Mouse (Mus musculus) liver, embryonic 14.5 days (tissue): ENCODE measurements around the gene Cmklr1. TPM values are rescaled to one million over a fixed set of nuclear protein-coding genes. Genes with fewer than 3 reads are reported as not detected.

Experiments
- ATAC-seq: fragments of 200-750 bp; cut with Nextera tagmentation; 2 replicates; pipeline ENCODE4 v1.8.0; 2017; ENCODE audit warnings: moderate number of reproducible peaks, mild to moderate bottlenecking, moderate library complexity; ENCODE audit not compliant: insufficient read depth
- DNase-seq, 3 experiments: peaks; one replicate each; pipeline ENCODE4 v3.0.0-alpha.2; 2012 to 2013; ENCODE audit warnings: low read depth in 3 of 3, low spot score in 3 of 3
- H3K27ac ChIP-seq: fragments of 300-500 bp; sonication (generic); 2 replicates; pipeline ENCODE4 v1.5.1; 2014; ENCODE audit warnings: moderate library complexity, mild to moderate bottlenecking, control low read depth, inconsistent platforms
- H3K27me3 ChIP-seq: fragments of 300-500 bp; sonication (generic); 2 replicates; pipeline ENCODE4 v1.6.1; 2014; ENCODE audit warnings: mild to moderate bottlenecking, low read length, moderate library complexity; ENCODE audit not compliant: control insufficient read depth, insufficient read depth
- H3K36me3 ChIP-seq: fragments of 300-500 bp; sonication (generic); replicated peaks from 2 replicates; pipeline ENCODE4 v1.6.1; 2014; ENCODE audit warnings: low read depth; ENCODE audit not compliant: control insufficient read depth, insufficient read depth
- H3K4me1 ChIP-seq, 2 experiments: fragments of 200-500 bp in 1 of 2; fragments of 300-500 bp in 1 of 2; sonication (generic) in 1 of 2; replicated peaks; 2 replicates each; pipeline ENCODE4 v1.6.1; 2012 to 2014; ENCODE audit warnings: antibody characterized with exemption in 1 of 2, inconsistent platforms in 1 of 2, low read length in 1 of 2; ENCODE audit not compliant: control insufficient read depth in 2 of 2, insufficient read depth in 2 of 2
- H3K4me2 ChIP-seq: fragments of 300-500 bp; sonication (generic); 2 replicates; pipeline ENCODE4 v1.6.1; 2014; ENCODE audit warnings: low read depth, mild to moderate bottlenecking, control low read depth, moderate library complexity
- H3K4me3 ChIP-seq, 2 experiments: fragments of 200-500 bp in 1 of 2; fragments of 300-500 bp in 1 of 2; sonication (generic) in 1 of 2; 2 replicates each; pipeline ENCODE4 v1.5.1; 2012 to 2014; ENCODE audit warnings: low read depth in 2 of 2, low read length in 2 of 2, mild to moderate bottlenecking in 2 of 2, control low read depth in 1 of 2, inconsistent platforms in 1 of 2, moderate library complexity in 1 of 2; ENCODE audit not compliant: insufficient read depth in 1 of 2
- H3K9ac ChIP-seq: fragments of 300-500 bp; sonication (generic); replicated peaks from 2 replicates; pipeline ENCODE4 v1.6.1; 2014; ENCODE audit warnings: mild to moderate bottlenecking, control low read depth, moderate library complexity
- H3K9me3 ChIP-seq: fragments of 300-500 bp; sonication (generic); 2 replicates; pipeline ENCODE4 v1.6.1; 2016; ENCODE audit warnings: low read length, mixed read lengths; ENCODE audit not compliant: control insufficient read depth
- CTCF ChIP-seq: IDR thresholded peaks from 2 replicates; pipeline ENCODE4 v1.5.1; 2016; ENCODE audit warnings: antibody characterized with exemption, low read depth, control low read depth
- EP300 ChIP-seq: IDR thresholded peaks from 2 replicates; pipeline ENCODE4 v1.6.1; 2016; ENCODE audit warnings: antibody characterized with exemption, low read depth
- WGBS: fragments of 180-500 bp; shearing (Covaris S2); extraction: QIAGEN DNeasy Blood & Tissue Kit; methylation state at CpG from one replicate; pipeline ENCODE4 v1.1.7; 2014; ENCODE audit not compliant: insufficient replicate concordance; 5-methylcytosine and 5-hydroxymethylcytosine counted together
- polyA plus RNA-seq, 2 experiments: library from polyadenylated mRNA; depleted of rRNA in 1 of 2; stranded (reverse) in 1 of 2; unstranded in 1 of 2; fragments of >200 nt; fragmentation: Nextera tagmentation in 1 of 2; extraction: Ambion mirVana in 1 of 2; gene quantifications; 2 replicates each; pipeline versions ENCODE4 v1.2.1 to v1.2.3; 2012 to 2014

Cmklr1 gene
- polyA plus RNA-seq, 2 experiments = 1.4 to 1.5 TPM

DNA sequence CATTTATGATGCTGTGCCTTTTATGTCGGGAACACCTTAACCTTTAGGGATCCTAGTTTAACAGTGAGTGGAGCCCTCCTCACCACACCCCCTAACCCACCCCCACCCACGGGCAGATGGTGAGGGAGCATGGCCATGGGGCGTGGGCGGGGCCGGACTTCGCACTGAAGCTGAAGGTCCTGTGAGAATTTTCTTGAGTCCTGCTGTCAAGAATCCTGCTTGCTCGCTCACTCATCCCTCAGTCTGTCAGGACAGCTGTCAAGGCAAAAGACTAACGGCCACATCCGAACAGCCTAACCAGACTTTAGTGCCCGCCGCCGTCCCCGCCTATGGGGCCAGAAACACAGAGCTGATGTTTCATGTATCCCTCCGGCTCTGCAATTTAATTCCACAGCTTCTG, 31.0 kb upstream of the Cmklr1 start:
- WGBS = 69% methylated on average over 14 of the region's 14 CpGs
- H3K4me1 ChIP-seq = no peaks in the 10 kb centered on the region
- no peaks in the 10 kb centered on the region for H3K36me3 ChIP-seq
- TF ChIP-seq CTCF (no peak), EP300 (no peak)
- no peak overlapping the region for H3K4me3 ChIP-seq
- ATAC-seq (no peak), DNase-seq (no peak)
- no peak overlapping the region for H3K4me2 ChIP-seq
- H3K9ac ChIP-seq = no peak overlapping the region
- no peaks in the 10 kb centered on the region for H3K27me3 ChIP-seq
- no peaks in the 10 kb centered on the region for H3K9me3 ChIP-seq
- H3K27ac ChIP-seq = no peak overlapping the region

- Histone ChIP-seq H3K4me2 (no peak overlapping the region), H3K27me3 (no peaks in the 10 kb centered on the region), H3K4me1 (no peaks in the 10 kb centered on the region), H3K9ac (no peak overlapping the region), H3K9me3 (no peaks in the 10 kb centered on the region), H3K4me3 (no peak overlapping the region), H3K27ac (no peak overlapping the region), H3K36me3 (no peaks in the 10 kb centered on the region)
- DNase-seq = no peak
- TF ChIP-seq CTCF = no peak
- no peak for TF ChIP-seq EP300
- no peak for ATAC-seq
- 73% methylated on average over 4 of the region's 4 CpGs for WGBS
Observed at GRCm38 (mm10) chr5:113679509-113679908, 29.3 kb upstream of the Cmklr1 start.

GRCm38 (mm10) chr5:113678743-113679452, 28.7 kb upstream of the Cmklr1 start:
- no peak for DNase-seq
- H3K4me1 ChIP-seq = no peaks in the 10 kb centered on the region
- H3K9me3 ChIP-seq = no peaks in the 10 kb centered on the region
- no peaks in the 10 kb centered on the region for H3K36me3 ChIP-seq
- H3K27ac ChIP-seq = no peak overlapping the region
- no peak overlapping the region for H3K4me2 ChIP-seq
- H3K4me3 ChIP-seq = no peak overlapping the region
- WGBS = 64% methylated on average over 10 of the region's 10 CpGs
- no peak for ATAC-seq
- H3K27me3 ChIP-seq = no peaks in the 10 kb centered on the region
- H3K9ac ChIP-seq = no peak overlapping the region
- TF ChIP-seq EP300 (no peak), CTCF (no peak)

- H3K9ac ChIP-seq = no peak overlapping the region
- H3K27me3 ChIP-seq = no peaks in the 10 kb centered on the region
- no peak overlapping the region for H3K4me3 ChIP-seq
- H3K9me3 ChIP-seq = no peaks in the 10 kb centered on the region
- WGBS = 49% methylated on average over 6 of the region's 7 CpGs
- DNase-seq (no peak), ATAC-seq (no peak)
- TF ChIP-seq EP300 (no peak), CTCF (no peak)
- no peak overlapping the region for H3K27ac ChIP-seq
- no peaks in the 10 kb centered on the region for H3K36me3 ChIP-seq
- no peaks in the 10 kb centered on the region for H3K4me1 ChIP-seq
- no peak overlapping the region for H3K4me2 ChIP-seq
Observed at GRCm38 (mm10) chr5:113677541-113677940, 27.3 kb upstream of the Cmklr1 start.

- H3K4me2 ChIP-seq = no peak overlapping the region
- H3K9me3 ChIP-seq = no peaks in the 10 kb centered on the region
- no peak overlapping the region for H3K9ac ChIP-seq
- H3K27me3 ChIP-seq = no peaks in the 10 kb centered on the region
- H3K36me3 ChIP-seq = no peaks in the 10 kb centered on the region
- ATAC-seq (no peak), DNase-seq (no peak)
- H3K27ac ChIP-seq = no peak overlapping the region
- TF ChIP-seq CTCF (no peak), EP300 (no peak)
- 45% methylated on average over 7 of the region's 7 CpGs for WGBS
- no peak overlapping the region for H3K4me3 ChIP-seq
- H3K4me1 ChIP-seq = no peaks in the 10 kb centered on the region
Observed at GRCm38 (mm10) chr5:113674851-113675250, 24.6 kb upstream of the Cmklr1 start.
